Mouse (Mus musculus): ENCODE results near the gene Enpep. TPM values are rescaled to one million over a fixed set of nuclear protein-coding genes. Genes with fewer than 3 reads are reported as not detected.

The Enpep gene
- polyA plus RNA-seq, 1 experiment from 2014 or later: 2.4 TPM

GRCm38 (mm10) chr3:129351320-129351877 is 18.9 kb upstream of the Enpep start:
- H3K36me3 ChIP-seq (ENCODE audit: control insufficient read depth, insufficient read depth, low read length): no peaks in the 10 kb centered on the region
- no peak overlapping the region for H3K9ac ChIP-seq (ENCODE audit: low read depth, low read length)
- 81% methylated on average over 11 of the region's 11 CpGs for WGBS
- H3K4me1 ChIP-seq (ENCODE audit: control insufficient read depth, insufficient read depth, low read depth, low read length): no peaks in the 10 kb centered on the region
- H3K4me2 ChIP-seq (ENCODE audit: low read length): no peak overlapping the region
- no peaks in the 10 kb centered on the region for H3K27me3 ChIP-seq (replicated peaks; ENCODE audit: control insufficient read depth, insufficient read depth, low read length)
- H3K4me3 ChIP-seq (ENCODE audit: low read length): no peak overlapping the region
- H3K27ac ChIP-seq (ENCODE audit: low read depth, low read length): no peak overlapping the region
- ATAC-seq: no peak
- H3K9me3 ChIP-seq (ENCODE audit: control insufficient read depth, low read length): no peaks in the 10 kb centered on the region

- Histone ChIP-seq H3K4me3 (ENCODE audit: low read length) (no peak overlapping the region), H3K9ac (ENCODE audit: low read depth, low read length) (no peak overlapping the region), H3K4me2 (ENCODE audit: low read length) (no peak overlapping the region), H3K9me3 (ENCODE audit: control insufficient read depth, low read length) (no peaks in the 10 kb centered on the region), H3K27me3 (replicated peaks; ENCODE audit: control insufficient read depth, insufficient read depth, low read length) (no peaks in the 10 kb centered on the region), H3K4me1 (ENCODE audit: control insufficient read depth, insufficient read depth, low read depth, low read length) (no peaks in the 10 kb centered on the region), H3K27ac (ENCODE audit: low read depth, low read length) (no peak overlapping the region), H3K36me3 (ENCODE audit: control insufficient read depth, insufficient read depth, low read length) (no peaks in the 10 kb centered on the region)
- ATAC-seq: no peak
- WGBS: 82% methylated on average over 10 of the region's 10 CpGs
Measured at GRCm38 (mm10) chr3:129347277-129347676, 14.8 kb upstream of the Enpep start.

GRCm38 (mm10) chr3:129342767-129343166 is 10.2 kb upstream of the Enpep start:
- Histone ChIP-seq H3K36me3 (ENCODE audit: control insufficient read depth, insufficient read depth, low read length) (no peaks in the 10 kb centered on the region), H3K27me3 (replicated peaks; ENCODE audit: control insufficient read depth, insufficient read depth, low read length) (no peaks in the 10 kb centered on the region), H3K4me2 (ENCODE audit: low read length) (no peak overlapping the region), H3K9ac (ENCODE audit: low read depth, low read length) (no peak overlapping the region), H3K4me3 (ENCODE audit: low read length) (no peak overlapping the region), H3K9me3 (ENCODE audit: control insufficient read depth, low read length) (no peaks in the 10 kb centered on the region), H3K27ac (ENCODE audit: low read depth, low read length) (no peak overlapping the region), H3K4me1 (ENCODE audit: control insufficient read depth, insufficient read depth, low read depth, low read length) (no peaks in the 10 kb centered on the region)
- 95% methylated on average over 1 of the region's 1 CpGs for WGBS
- no peak for ATAC-seq

- H3K4me3 ChIP-seq (ENCODE audit: low read length): no peak overlapping the region
- H3K9me3 ChIP-seq (ENCODE audit: control insufficient read depth, low read length): no peaks in the 10 kb centered on the region
- no peak overlapping the region for H3K4me2 ChIP-seq (ENCODE audit: low read length)
- H3K36me3 ChIP-seq (ENCODE audit: control insufficient read depth, insufficient read depth, low read length): no peaks in the 10 kb centered on the region
- H3K27me3 ChIP-seq (replicated peaks; ENCODE audit: control insufficient read depth, insufficient read depth, low read length): no peaks in the 10 kb centered on the region
- no peak overlapping the region for H3K9ac ChIP-seq (ENCODE audit: low read depth, low read length)
- H3K27ac ChIP-seq (ENCODE audit: low read depth, low read length): no peak overlapping the region
- ATAC-seq: no peak
- no peaks in the 10 kb centered on the region for H3K4me1 ChIP-seq (ENCODE audit: control insufficient read depth, insufficient read depth, low read depth, low read length)
Measured at GRCm38 (mm10) chr3:129341066-129341465, 8.5 kb upstream of the Enpep start.

- Histone ChIP-seq H3K27me3 (replicated peaks; ENCODE audit: control insufficient read depth, insufficient read depth, low read length) (no peaks in the 10 kb centered on the region), H3K9ac (ENCODE audit: low read depth, low read length) (no peak overlapping the region)
Measured at GRCm38 (mm10) chr3:129338296-129339091, 6.0 kb upstream of the Enpep start.

GRCm38 (mm10) chr3:129332142-129332541 is 378 bp downstream of the Enpep start:
- Histone ChIP-seq H3K4me2 (ENCODE audit: low read length) (peak overlapping the region; percentile 40), H3K4me3 (ENCODE audit: low read length) (no peak overlapping the region), H3K36me3 (ENCODE audit: control insufficient read depth, insufficient read depth, low read length) (no peaks in the 10 kb centered on the region), H3K4me1 (ENCODE audit: control insufficient read depth, insufficient read depth, low read depth, low read length) (no peaks in the 10 kb centered on the region), H3K9me3 (ENCODE audit: control insufficient read depth, low read length) (no peaks in the 10 kb centered on the region), H3K27me3 (replicated peaks; ENCODE audit: control insufficient read depth, insufficient read depth, low read length) (no peaks in the 10 kb centered on the region), H3K27ac (ENCODE audit: low read depth, low read length) (no peak overlapping the region), H3K9ac (ENCODE audit: low read depth, low read length) (no peak overlapping the region)
- ATAC-seq: no peak
- WGBS: 76% methylated on average over 7 of the region's 7 CpGs

More at GRCm38 (mm10) chr3:129338296-129339091, 6.0 kb upstream of the Enpep start:
- H3K27ac ChIP-seq (ENCODE audit: low read depth, low read length): no peak overlapping the region
- no peaks in the 10 kb centered on the region for H3K36me3 ChIP-seq (ENCODE audit: control insufficient read depth, insufficient read depth, low read length)
- no peak overlapping the region for H3K4me3 ChIP-seq (ENCODE audit: low read length)
- 52% methylated on average over 14 of the region's 14 CpGs for WGBS
- H3K4me1 ChIP-seq (ENCODE audit: control insufficient read depth, insufficient read depth, low read depth, low read length): no peaks in the 10 kb centered on the region
- no peaks in the 10 kb centered on the region for H3K9me3 ChIP-seq (ENCODE audit: control insufficient read depth, low read length)
- H3K4me2 ChIP-seq (ENCODE audit: low read length): peak overlapping the region; percentile 1; the same call in 1 of the 2 replicates
- no peak for ATAC-seq

GRCm38 (mm10) chr3:129331427-129331826 is 1.1 kb downstream of the Enpep start:
- Histone ChIP-seq H3K9me3 (ENCODE audit: control insufficient read depth, low read length) (no peaks in the 10 kb centered on the region), H3K27me3 (replicated peaks; ENCODE audit: control insufficient read depth, insufficient read depth, low read length) (no peaks in the 10 kb centered on the region), H3K36me3 (ENCODE audit: control insufficient read depth, insufficient read depth, low read length) (no peaks in the 10 kb centered on the region), H3K4me3 (ENCODE audit: low read length) (no peak overlapping the region), H3K4me1 (ENCODE audit: control insufficient read depth, insufficient read depth, low read depth, low read length) (no peaks in the 10 kb centered on the region), H3K4me2 (ENCODE audit: low read length) (peak overlapping the region; percentile 12; the same call in 1 of the 2 replicates), H3K9ac (ENCODE audit: low read depth, low read length) (no peak overlapping the region), H3K27ac (ENCODE audit: low read depth, low read length) (no peak overlapping the region)
- ATAC-seq: no peak
- WGBS: 94% methylated on average over 6 of the region's 6 CpGs

GRCm38 (mm10) chr3:129328056-129328455 is 4.5 kb downstream of the Enpep start:
- Histone ChIP-seq H3K27ac (ENCODE audit: low read depth, low read length) (no peak overlapping the region), H3K4me1 (ENCODE audit: control insufficient read depth, insufficient read depth, low read depth, low read length) (no peaks in the 10 kb centered on the region), H3K9ac (ENCODE audit: low read depth, low read length) (no peak overlapping the region), H3K36me3 (ENCODE audit: control insufficient read depth, insufficient read depth, low read length) (no peaks in the 10 kb centered on the region), H3K4me2 (ENCODE audit: low read length) (no peak overlapping the region), H3K9me3 (ENCODE audit: control insufficient read depth, low read length) (no peaks in the 10 kb centered on the region), H3K4me3 (ENCODE audit: low read length) (no peak overlapping the region), H3K27me3 (replicated peaks; ENCODE audit: control insufficient read depth, insufficient read depth, low read length) (no peaks in the 10 kb centered on the region)
- ATAC-seq: no peak
- WGBS: 87% methylated on average over 4 of the region's 4 CpGs

- H3K4me1 ChIP-seq (ENCODE audit: control insufficient read depth, insufficient read depth, low read depth, low read length): no peaks in the 10 kb centered on the region
- H3K27ac ChIP-seq (ENCODE audit: low read depth, low read length): no peak overlapping the region
- no peaks in the 10 kb centered on the region for H3K27me3 ChIP-seq (replicated peaks; ENCODE audit: control insufficient read depth, insufficient read depth, low read length)
- H3K9ac ChIP-seq (ENCODE audit: low read depth, low read length): no peak overlapping the region
- H3K4me2 ChIP-seq (ENCODE audit: low read length): no peak overlapping the region
- H3K4me3 ChIP-seq (ENCODE audit: low read length): no peak overlapping the region
- no peaks in the 10 kb centered on the region for H3K9me3 ChIP-seq (ENCODE audit: control insufficient read depth, low read length)
- no peak for ATAC-seq
- H3K36me3 ChIP-seq (ENCODE audit: control insufficient read depth, insufficient read depth, low read length): no peaks in the 10 kb centered on the region
- WGBS: 80% methylated on average over 6 of the region's 6 CpGs
Measured at GRCm38 (mm10) chr3:129321585-129321984, 10.9 kb downstream of the Enpep start.

Measured in hindbrain, embryonic 16.5 days (tissue).